Mouse (Mus musculus) frontal cortex, postnatal 14 days (tissue): Measurements from ENCODE around the gene Actn3.
A peak's percentile ranks its signal among the peaks of the same experiment; 100 is the strongest.

ENCODE experiments used
- DNase-seq, 2 experiments: peaks; one replicate each; pipeline ENCODE4 v3.0.0; 2022; ENCODE audit warnings: low spot score in 2 of 2

Gene Actn3

GRCm38 (mm10) chr19:4863048-4863447 is 14.7 kb downstream of the Actn3 start:
- no peak for DNase-seq

DNA sequence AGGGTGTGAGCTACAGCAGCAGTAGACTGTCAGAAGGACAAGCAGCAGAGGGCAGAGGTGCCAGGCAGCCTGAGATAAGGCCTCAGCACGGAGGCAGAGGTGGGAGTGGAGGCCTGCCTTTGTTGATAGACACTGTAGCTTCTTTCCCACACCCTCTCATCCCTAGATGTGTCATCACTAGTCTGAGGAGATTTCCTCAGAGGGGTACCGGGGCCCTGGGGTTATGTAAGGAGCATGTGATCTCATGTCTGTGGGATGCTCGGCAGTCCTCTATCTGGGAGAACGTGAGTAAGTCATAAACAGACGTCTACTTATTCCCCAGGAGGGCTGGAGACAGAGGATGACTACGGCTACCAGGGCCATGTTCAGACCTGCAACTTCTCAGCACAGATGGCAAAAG is 18.6 kb downstream of the Actn3 start:
- DNase-seq = no peak

- DNase-seq = no peak
These were observed 21.8 kb downstream of the Actn3 start for GRCm38 (mm10) chr19:4855951-4856350.

DNA sequence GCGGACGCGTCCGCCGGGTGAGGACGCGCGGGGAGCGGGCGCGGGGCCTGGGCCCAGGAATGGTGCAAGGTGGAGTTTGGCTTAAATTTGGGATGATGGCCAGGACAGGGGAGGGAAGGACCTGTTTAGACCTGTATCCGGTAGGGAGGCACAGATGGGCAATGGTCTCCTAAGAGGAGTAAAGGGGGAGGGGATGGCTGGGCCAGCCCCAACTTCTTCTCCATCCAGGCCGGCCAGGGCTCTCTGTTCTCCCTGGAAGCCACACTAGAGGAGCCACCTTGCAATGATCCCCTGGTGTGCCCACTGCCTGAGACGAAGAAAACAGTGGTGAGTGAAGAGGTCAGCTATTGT is 22.3 kb downstream of the Actn3 start:
- DNase-seq = no peak

- peak; percentile 78 to 83 for DNase-seq
These were observed 22.9 kb downstream of the Actn3 start, which contains the start of gene Ctsf for GRCm38 (mm10) chr19:4854552-4855469. Gene Ctsf (plus strand): TSS chr19:4855130.

- DNase-seq = no peak
These were observed 27.4 kb downstream of the Actn3 start for GRCm38 (mm10) chr19:4850281-4850680.

DNA sequence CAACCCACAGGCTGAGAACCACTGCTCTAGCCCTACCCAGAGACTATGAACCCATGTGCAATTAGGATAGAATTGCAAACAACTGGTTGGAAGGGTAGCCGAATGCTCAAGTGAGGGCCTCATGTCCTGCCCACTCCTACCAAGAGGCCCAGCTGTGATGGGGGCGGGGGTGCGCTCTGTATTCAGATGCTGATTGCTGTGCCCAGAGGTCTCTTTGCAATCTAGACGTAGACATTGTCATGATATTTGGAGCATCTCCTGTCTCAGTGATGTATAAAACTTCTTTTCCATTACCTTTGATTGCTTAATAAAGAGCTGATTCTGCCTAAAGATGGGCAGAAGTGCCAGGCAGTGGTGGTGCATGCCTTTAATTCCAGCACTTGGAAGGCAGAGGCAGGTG is 27.9 kb downstream of the Actn3 start:
- no peak for DNase-seq

- DNase-seq = no peak
These were observed 30.2 kb downstream of the Actn3 start for GRCm38 (mm10) chr19:4847490-4847889.

DNA sequence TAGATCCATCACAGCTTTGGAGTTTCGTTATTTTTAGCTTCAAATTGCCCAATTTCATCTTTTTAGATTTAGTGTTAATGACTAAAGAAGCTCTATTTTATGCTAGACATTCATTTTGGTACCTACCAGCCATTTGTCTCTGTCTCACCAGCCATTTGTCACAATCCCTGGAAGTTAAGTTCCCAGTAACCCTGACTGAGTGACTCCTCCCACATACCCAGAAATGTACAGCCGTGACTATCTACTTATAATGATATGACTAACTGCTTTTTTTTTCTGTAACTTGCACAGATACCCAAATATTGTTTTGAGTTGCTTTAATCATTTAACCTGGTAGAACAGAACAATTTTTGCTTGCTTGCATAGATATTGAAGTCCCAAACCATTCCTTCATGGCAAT is 31.9 kb downstream of the Actn3 start:
- DNase-seq = no peak

DNA sequence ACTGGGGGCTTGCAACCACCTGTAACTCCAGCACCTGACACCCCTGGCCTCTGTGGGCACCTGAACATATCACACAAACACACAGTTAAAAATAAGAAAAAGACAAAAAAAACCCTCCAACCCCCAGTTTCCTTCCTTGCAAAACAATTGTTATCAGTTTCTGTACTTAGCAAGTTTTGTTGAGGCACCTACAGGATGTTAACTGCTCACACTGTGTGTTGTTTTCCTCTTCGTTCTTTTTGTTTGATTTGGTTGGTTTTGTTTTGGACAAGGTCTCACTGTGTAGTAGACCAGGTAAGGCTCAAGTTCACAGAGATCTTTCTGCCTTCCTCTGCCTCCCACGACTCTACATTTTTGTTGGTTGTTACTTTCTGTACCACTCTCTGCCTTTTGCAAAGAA is 35.1 kb downstream of the Actn3 start:
- DNase-seq = no peak

DNA sequence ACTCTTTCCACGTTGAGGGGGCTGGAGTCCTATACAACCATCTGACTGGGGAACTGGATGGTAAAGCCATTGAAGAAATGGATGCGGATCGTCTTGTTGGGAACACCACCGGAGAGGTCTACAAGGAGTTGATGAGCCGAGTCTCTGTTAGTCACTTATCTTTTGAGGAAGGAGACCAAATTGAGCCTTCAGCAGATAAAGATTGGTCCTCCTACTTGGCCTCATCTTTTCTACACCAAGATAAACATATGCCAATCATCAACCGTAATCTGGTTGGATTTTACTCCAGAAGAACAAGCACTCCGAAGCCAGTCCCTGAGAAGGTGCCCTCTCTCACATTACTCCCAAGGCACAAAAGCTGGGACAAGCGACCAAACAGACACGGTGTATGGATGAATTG is 36.9 kb downstream of the Actn3 start:
- no peak for DNase-seq

GRCm38 (mm10) chr19:4839149-4839548 is 38.6 kb downstream of the Actn3 start, which contains the start of the genes Ccs and Ccdc87:
Gene Ccs (minus strand): TSS chr19:4839332.
Gene Ccdc87 (plus strand): TSS chr19:4839366.
- DNase-seq = peak; percentile 89 to 91

DNA sequence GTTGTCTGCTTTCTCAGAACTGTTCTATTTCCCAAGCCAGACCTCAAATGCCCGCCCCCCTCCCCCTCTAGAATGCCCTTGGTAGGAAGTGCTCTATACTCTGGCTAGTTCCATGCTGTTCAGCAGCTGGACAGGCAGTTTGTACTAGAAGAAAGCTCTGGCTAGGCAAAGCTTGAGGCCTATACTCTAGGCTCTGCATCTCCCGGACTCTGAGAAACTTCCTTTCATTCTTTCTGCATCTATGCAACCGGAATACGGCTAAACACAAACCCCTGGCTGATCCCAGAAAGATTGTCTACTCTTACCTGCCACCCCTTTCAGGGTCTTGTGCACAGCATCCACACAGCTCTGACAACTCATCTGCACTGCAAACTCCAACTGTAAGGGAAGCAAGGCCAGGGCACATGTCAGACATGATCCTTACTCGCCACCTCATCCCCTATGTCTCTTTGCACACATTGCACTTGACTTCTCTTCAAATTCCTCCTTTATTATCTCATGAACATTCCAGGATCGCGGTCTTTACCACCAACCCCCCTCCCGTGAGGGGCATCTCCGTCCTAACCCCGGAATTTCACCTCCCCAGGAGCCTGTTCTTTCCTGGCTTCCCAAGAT is 39.1 kb downstream of the Actn3 start:
- DNase-seq = no peak

DNA sequence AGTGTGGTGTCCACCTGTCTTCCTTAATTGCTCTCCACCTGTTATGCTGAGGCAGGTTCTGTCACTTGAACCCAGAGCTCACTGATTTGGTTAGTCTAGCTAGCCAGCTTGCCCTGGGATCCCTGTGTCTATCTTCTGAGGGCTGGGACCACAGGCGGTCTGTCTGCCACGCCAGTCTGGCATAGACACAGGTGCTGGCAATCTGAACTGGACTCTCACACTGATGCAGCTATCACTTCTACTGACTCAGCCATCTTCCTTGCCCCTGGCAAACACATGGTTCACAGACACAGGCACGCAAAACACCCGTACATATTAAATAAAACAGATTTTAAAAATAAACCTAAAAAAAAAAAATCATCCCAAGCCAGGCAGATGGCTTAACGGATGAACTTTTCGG is 40.7 kb downstream of the Actn3 start:
- DNase-seq = no peak

DNA sequence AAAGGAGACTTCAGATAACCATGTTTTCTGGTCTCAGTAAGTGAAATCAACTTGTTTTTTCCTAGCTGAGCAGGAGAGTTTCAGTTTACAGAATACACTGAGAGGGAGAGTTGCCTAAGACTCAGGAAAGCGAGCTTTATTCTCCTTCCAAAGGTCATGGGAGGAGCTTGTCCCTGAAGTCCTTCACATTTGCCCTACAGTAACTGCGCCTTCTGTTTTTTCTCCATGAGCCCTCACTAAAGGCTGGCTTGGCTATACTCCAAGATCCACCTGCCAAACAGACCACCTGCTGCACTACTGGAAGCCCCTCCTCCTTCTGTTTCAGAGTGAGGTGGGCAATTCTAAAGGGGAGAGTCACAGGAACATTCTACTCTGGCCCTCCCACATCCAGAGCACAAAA is 41.6 kb downstream of the Actn3 start:
- no peak for DNase-seq

DNA sequence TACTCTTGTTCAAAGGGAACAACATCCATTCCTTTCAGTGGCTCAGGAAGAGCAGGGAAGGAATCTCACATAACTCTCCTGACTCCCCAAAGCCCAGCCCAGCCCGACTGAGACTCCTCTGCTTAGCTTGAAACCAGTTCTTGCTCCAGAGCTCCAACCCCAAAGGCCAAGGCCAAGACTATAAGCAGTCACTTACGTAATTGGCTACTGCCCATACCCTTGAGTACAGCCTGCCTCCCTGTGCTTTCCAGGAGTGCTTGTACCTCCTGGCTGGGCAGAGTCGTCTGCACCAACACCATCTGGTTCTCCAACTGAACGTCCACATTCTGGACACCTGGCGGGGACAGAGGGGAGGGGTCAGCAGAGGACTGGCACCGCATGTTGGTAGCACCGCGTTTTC is 43.7 kb downstream of the Actn3 start:
- no peak for DNase-seq

GRCm38 (mm10) chr19:4829156-4829555 is 48.6 kb downstream of the Actn3 start:
- DNase-seq = peak in 1 of 2 experiments; percentile 15

- DNase-seq = no peak
These were observed 49.1 kb downstream of the Actn3 start for GRCm38 (mm10) chr19:4828444-4829114.

DNA sequence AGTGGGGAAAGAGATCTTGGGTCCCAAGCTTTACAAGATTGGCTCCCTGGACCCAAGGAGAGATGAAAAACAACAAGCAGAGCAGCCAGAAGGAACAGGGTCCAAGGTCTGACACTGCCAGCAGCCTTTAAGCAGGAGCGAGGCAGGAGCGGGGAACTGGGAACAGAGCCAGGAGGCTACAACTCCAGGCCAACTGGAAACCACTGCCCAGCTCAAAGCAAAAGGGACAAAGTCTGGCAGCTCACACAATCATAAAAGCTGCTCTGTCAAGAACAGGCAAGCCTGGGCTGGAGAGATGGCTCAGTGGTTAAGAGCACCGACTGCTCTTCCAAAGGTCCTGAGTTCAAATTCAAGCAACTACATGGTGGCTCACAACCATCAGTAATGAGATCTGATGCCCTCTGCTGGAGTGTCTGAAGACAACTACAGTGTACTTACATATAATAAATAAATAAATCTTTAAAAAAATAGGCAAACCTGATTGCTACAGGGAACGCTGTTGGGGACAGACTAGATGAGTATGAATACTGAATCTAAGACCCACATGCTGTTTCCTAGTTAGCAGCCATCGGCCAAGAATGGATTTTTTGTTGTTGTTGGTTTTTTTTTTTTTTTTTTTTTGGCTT is 56.9 kb downstream of the Actn3 start:
- DNase-seq = peak; percentile 43 to 68

GRCm38 (mm10) chr19:4817182-4817835 is 60.4 kb downstream of the Actn3 start:
- DNase-seq = no peak

DNA sequence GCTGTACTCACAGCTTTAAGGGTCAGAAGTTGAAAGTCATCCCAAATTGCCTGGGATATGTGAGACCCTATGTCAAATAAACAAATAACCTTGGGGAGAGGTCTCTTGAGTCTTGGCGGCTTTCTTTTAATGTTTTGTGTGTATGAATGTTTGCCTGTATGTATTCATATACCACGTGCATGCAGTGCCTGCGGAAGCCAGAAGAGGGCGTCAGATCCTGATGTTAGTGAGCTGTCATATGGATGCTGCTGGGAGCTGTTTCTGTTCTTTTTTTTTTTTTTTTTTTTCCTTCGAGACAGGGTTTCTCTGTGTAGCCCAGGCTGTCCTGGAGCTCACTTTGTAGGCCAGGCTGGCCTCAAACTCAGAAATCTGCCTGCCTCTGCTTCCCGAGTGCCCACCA is 64.7 kb downstream of the Actn3 start:
- no peak for DNase-seq
